Mouse (Mus musculus) lung, embryonic 14.5 days (tissue): Measurements from ENCODE around the gene Npw. TPM values are rescaled to one million over a fixed set of nuclear protein-coding genes. Genes with fewer than 3 reads are reported as not detected.

Experiments used
- ATAC-seq: fragments of 200-750 bp; cut with Nextera tagmentation; 2 replicates; pipeline ENCODE4 v1.8.0; 2017; ENCODE audit warnings: mild to moderate bottlenecking, moderate TSS enrichment, moderate library complexity; ENCODE audit not compliant: insufficient read depth
- DNase-seq: peaks from one replicate; pipeline ENCODE4 v3.0.0-alpha.2; 2015
- H3K27ac ChIP-seq: fragments of 300-500 bp; sonication (generic); 2 replicates; pipeline ENCODE4 v1.5.1; 2014; ENCODE audit warnings: low read depth, mild to moderate bottlenecking, moderate library complexity
- H3K27me3 ChIP-seq: fragments of 300-500 bp; sonication (generic); 2 replicates; pipeline ENCODE4 v1.6.1; 2014; ENCODE audit warnings: low read length, control low read depth; ENCODE audit not compliant: insufficient read depth
- H3K36me3 ChIP-seq: fragments of 300-500 bp; sonication (generic); 2 replicates; pipeline ENCODE4 v1.6.1; 2014; ENCODE audit warnings: control low read depth; ENCODE audit not compliant: insufficient read depth
- H3K4me1 ChIP-seq: fragments of 300-500 bp; sonication (generic); 2 replicates; pipeline ENCODE4 v1.6.1; 2014; ENCODE audit warnings: antibody characterized with exemption, control low read depth; ENCODE audit not compliant: insufficient read depth
- H3K4me2 ChIP-seq: fragments of 300-500 bp; sonication (generic); 2 replicates; pipeline ENCODE4 v1.6.1; 2014; ENCODE audit warnings: mild to moderate bottlenecking
- H3K4me3 ChIP-seq: fragments of 300-500 bp; sonication (generic); 2 replicates; pipeline ENCODE4 v1.5.1; 2014; ENCODE audit warnings: low read depth, low read length
- H3K9ac ChIP-seq: fragments of 300-500 bp; sonication (generic); 2 replicates; pipeline ENCODE4 v1.6.1; 2014
- H3K9me3 ChIP-seq: fragments of 300-500 bp; sonication (generic); 2 replicates; pipeline ENCODE4 v1.6.1; 2016; ENCODE audit warnings: low read depth, low read length, control low read depth
- CTCF ChIP-seq: IDR thresholded peaks from 2 replicates; pipeline ENCODE4 v1.5.1; 2016; ENCODE audit warnings: antibody characterized with exemption, low read depth
- WGBS: fragments of 180-500 bp; shearing (Covaris S2); extraction: QIAGEN DNeasy Blood & Tissue Kit; methylation state at CpG from one replicate; pipeline ENCODE4 v1.1.7; 2014; 5-methylcytosine and 5-hydroxymethylcytosine counted together
- polyA plus RNA-seq: library from polyadenylated mRNA; unstranded; fragments of >200 nt; fragmentation: Nextera tagmentation; extraction: Ambion mirVana; gene quantifications from 2 replicates; pipeline ENCODE4 v1.2.1, GENCODE M21; 2014

Npw gene
- polyA plus RNA-seq, 1 experiment from 2014 or later = 1.0 TPM

DNA sequence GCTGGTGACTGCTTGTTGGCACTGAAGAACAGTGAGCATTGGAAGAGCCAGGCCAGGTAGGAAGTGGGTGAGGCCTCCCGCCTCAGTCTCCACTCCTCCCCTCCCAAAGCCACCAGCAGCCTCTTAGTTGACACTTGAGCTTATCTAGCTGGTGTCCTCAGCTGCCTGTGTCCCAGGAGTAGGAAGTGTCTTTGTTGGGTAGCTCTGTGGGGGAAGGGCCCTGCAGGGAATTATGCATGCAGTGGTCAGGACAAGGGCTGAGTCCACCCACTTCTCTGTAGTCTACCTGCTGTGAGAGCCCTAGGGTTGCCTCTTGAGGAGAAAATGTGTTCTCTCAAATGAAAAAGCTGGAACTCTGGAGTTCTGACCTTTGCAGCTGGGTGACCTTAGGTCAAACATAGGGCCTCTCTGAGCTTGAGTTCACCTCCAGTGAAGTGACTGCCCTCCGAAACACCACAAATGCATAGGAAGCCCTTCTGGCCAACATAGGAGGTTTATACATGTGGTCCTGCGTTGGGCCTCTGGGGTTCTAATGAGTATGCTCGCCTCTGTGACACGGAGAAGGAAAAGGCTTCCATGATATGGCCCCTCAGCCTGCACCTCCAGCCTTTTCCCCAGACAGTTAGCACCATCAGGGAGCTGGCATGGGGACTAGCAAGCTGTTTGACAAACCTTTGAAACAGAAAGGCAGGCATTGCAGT, 21.3 kb downstream of the Npw start:
- no peak overlapping the region for H3K27ac ChIP-seq
- H3K4me3 ChIP-seq = no peak overlapping the region
- H3K9me3 ChIP-seq = no peaks in the 10 kb centered on the region
- H3K4me2 ChIP-seq = no peak overlapping the region
- H3K36me3 ChIP-seq = peaks cover 25% of the 10 kb centered on the region; the same call in 1 of the 2 replicates
- ATAC-seq (no peak), DNase-seq (no peak)
- no peak overlapping the region for H3K9ac ChIP-seq
- peaks cover 14% of the 10 kb centered on the region for H3K4me1 ChIP-seq
- WGBS = 70% methylated on average over 5 of the region's 5 CpGs
- TF ChIP-seq CTCF = no peak
- H3K27me3 ChIP-seq = no peaks in the 10 kb centered on the region

DNA sequence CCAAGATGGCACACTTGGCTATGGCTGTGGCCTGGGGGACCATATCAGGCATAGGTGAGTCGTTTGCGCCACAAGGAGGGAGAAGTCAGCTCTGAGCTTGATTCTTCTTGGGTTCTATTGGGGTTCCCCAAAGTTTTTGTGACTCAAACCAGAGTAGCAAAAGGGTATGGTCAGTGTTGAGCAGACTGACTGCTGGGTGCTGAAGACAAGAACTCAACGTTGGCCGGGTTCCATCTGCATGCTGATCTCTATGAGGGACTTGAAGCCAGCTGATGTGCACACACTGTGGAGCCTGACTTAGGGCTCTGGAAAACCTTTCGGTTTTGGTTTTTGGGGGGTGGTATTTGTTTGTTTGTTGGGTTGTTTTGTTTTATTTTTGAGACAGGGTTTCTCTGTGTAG, 22.6 kb downstream of the Npw start:
- no peak for DNase-seq
- H3K27me3 ChIP-seq = no peaks in the 10 kb centered on the region
- no peak overlapping the region for H3K27ac ChIP-seq
- H3K4me1 ChIP-seq = peaks cover 14% of the 10 kb centered on the region
- no peak overlapping the region for H3K4me3 ChIP-seq
- no peak for TF ChIP-seq CTCF
- 90% methylated on average over 5 of the region's 5 CpGs for WGBS
- no peak overlapping the region for H3K9ac ChIP-seq
- no peak overlapping the region for H3K4me2 ChIP-seq
- H3K36me3 ChIP-seq = peaks cover 23% of the 10 kb centered on the region; the same call in 1 of the 2 replicates
- H3K9me3 ChIP-seq = no peaks in the 10 kb centered on the region
- no peak for ATAC-seq

DNA sequence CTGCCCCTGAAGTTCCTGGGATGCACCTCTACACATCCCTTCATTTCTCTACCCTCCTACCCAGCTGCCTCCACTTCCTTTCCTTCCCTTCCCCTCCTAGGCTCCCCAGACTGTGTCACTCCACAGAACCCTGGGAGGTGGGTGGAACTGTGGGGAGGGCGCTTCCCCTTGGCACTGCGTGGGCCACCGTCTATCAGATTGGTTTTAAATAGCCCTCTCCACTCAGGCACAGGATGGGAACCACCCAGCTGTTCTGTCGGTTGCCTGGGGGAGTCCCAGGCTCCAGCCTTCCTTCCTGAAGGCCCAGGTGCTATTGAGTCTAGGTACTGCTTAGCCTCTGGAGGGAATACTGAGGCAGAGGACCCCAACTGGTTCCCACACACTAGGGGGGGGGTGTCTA, 23.2 kb downstream of the Npw start:
- no peak for ATAC-seq
- peaks cover 14% of the 10 kb centered on the region for H3K4me1 ChIP-seq
- 78% methylated on average over 4 of the region's 4 CpGs for WGBS

DNA sequence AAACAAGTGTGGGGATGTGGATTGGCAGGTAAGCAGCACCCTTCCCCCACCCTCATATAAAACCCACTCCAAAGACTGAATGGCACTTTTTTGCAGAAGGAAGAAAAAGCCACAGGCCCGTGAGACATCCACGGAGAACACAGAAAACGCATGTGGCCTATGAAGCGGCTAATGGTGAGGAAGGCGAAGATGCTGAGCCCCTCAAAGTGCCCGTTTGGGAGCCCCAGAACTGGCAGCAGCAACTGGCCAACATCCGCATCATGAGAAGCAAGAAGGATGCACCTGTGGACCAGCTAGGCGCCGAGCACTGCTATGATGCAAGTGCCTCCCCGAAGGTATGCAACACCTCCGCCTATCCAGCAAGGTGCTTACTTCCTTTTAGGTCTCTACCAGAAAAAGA, 24.4 kb downstream of the Npw start:
- no peak for DNase-seq
- Histone ChIP-seq H3K4me2 (peak overlapping the region; percentile 78; the same call in 1 of the 2 replicates), H3K9me3 (no peaks in the 10 kb centered on the region), H3K27ac (no peak overlapping the region; the same call in 1 of the 2 replicates), H3K4me1 (peaks cover 9% of the 10 kb centered on the region), H3K36me3 (peaks cover 12% of the 10 kb centered on the region), H3K27me3 (no peaks in the 10 kb centered on the region), H3K9ac (no peak overlapping the region), H3K4me3 (no peak overlapping the region)
- no peak for ATAC-seq
- no peak for TF ChIP-seq CTCF
- WGBS = 92% methylated on average over 11 of the region's 11 CpGs

More for the DNA sequence above, 23.2 kb downstream of the Npw start:
- Histone ChIP-seq H3K9me3 (no peaks in the 10 kb centered on the region), H3K36me3 (peaks cover 18% of the 10 kb centered on the region), H3K4me2 (no peak overlapping the region), H3K9ac (no peak overlapping the region), H3K27me3 (no peaks in the 10 kb centered on the region), H3K27ac (no peak overlapping the region), H3K4me3 (no peak overlapping the region)
- TF ChIP-seq CTCF = no peak
- DNase-seq = no peak

DNA sequence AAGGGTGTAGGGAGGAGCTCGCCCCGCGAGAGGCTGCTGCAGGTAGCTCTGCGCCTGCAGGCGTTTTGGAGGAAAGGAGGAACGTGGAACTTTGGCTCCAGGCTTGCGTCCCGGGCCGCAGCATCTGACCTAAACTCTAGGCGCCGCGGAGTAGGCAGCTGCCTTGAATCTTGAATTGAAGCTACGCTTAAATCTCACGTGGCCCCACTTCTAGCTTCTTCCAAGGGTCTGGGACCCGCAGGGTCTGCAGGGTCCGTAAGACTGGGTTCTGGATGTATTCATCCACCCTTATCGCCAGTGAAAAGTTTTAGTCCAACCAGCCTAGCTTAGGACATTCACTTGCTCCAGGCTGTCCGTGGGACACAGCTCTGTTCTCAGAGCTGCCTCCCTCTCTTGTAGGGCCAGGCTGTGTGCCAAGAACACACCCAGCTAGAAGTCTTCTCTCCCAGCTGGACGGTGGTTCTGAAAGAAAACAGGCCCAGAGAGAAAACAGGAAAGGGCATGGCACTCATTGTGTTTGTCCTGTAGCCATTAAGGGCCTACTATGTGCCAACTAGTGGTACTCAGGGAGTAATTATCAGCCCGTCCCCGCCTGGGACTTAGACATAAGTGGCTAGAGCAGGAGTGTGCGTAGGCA, 25.3 kb downstream of the Npw start:
- Histone ChIP-seq H3K27me3 (no peaks in the 10 kb centered on the region), H3K4me2 (peak overlapping the region; percentile 78), H3K36me3 (peaks cover 17% of the 10 kb centered on the region), H3K9ac (peak overlapping the region; percentile 69), H3K4me3 (peak overlapping the region; percentile 57), H3K9me3 (no peaks in the 10 kb centered on the region), H3K4me1 (peaks cover 9% of the 10 kb centered on the region), H3K27ac (peak overlapping the region; percentile 91)
- peak; percentile 77 for DNase-seq
- TF ChIP-seq CTCF = no peak
- peak; percentile 52; the same call in 1 of the 2 replicates for ATAC-seq
- WGBS = 9% methylated on average over 22 of the region's 22 CpGs

DNA sequence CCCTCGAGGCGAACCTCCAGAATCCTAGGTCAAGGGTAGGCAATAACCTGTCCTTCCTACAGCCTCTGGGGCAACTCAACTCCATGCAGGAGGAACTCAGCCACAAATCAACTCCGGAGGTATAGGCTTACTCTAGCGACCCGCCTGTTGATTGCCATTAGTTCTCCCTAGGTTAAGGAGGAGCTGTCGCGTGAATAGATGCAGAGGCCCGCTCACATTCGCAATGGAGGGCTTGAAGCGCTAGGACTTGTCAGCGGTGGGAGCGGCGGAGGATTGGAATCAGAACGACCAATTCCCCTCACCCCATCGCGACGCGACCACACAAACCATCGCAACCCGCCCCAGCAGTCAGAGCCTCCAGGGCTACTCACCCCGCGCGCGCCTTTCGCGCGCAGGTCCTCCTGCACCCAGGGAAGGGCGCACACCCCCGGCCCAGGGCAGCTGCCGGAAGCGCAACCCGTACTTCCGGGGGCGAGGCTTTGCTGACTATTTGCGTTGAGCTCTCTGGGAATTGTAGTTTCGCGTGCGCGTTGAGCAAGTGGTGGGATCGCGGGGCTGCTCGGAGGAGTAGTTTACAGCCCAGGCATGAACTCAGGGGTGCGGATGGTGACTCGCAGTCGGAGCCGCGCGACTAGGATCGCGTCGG, 26.0 kb downstream of the Npw start, which contains the start of the genes Tsc2 and Nthl1:
Gene Tsc2 (minus strand): TSS at position 464 of the 646 bp plus-strand sequence.
Gene Nthl1 (plus strand): TSS at position 514 of the 646 bp plus-strand sequence.
- TF ChIP-seq CTCF = no peak
- Histone ChIP-seq H3K27me3 (no peaks in the 10 kb centered on the region), H3K4me3 (peak within 1 kb of the TSS; percentile 57), H3K4me1 (peaks cover 9% of the 10 kb centered on the region), H3K9me3 (no peaks in the 10 kb centered on the region), H3K4me2 (peak within 1 kb of the TSS; percentile 78), H3K27ac (peak within 1 kb of the TSS; percentile 91), H3K36me3 (peaks cover 23% of the 10 kb centered on the region), H3K9ac (peak within 1 kb of the TSS; percentile 69)
- ATAC-seq (peak; percentile 89), DNase-seq (peak; percentile 95)
- WGBS = 1% methylated on average over 51 of the region's 51 CpGs

DNA sequence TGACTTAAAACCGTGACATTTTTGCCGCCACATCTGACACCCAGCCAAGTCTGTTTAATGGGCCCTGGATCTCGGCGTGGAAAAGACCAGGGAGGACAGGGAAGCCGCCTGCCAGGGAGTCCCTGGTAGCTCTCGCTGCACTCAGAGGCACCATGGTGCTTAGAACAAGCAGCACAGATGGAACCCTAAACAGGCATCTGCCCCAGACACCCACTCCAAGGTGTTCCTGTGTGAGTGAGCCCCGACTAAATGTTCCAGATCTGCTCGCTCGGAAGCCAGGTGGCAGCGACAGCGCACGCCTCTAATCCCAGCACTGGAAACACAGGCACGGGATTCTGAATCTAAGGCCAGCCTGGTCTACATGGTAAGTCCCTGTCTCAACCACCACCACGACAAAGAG, 28.2 kb downstream of the Npw start:
- H3K4me3 ChIP-seq = no peak overlapping the region
- no peak overlapping the region for H3K9ac ChIP-seq
- no peak for TF ChIP-seq CTCF
- DNase-seq = no peak
- WGBS = 88% methylated on average over 14 of the region's 14 CpGs
- no peak for ATAC-seq
- H3K36me3 ChIP-seq = peaks cover 45% of the 10 kb centered on the region
- H3K4me2 ChIP-seq = no peak overlapping the region
- H3K27ac ChIP-seq = no peak overlapping the region
- no peaks in the 10 kb centered on the region for H3K27me3 ChIP-seq
- peaks cover 9% of the 10 kb centered on the region for H3K4me1 ChIP-seq
- no peaks in the 10 kb centered on the region for H3K9me3 ChIP-seq
